Mouse (Mus musculus) erythroblast, embryonic 14.5 days (primary cell): ENCODE measurements around the gene Sorbs1. TPM values are rescaled to one million over a fixed set of nuclear protein-coding genes. Genes with fewer than 3 reads are reported as not detected.

ENCODE experiments used
- H3K27me3 ChIP-seq: 2 replicates; pipeline ENCODE4 v1.6.1; 2012; ENCODE audit warnings: inconsistent platforms; ENCODE audit not compliant: control insufficient read depth
- H3K36me3 ChIP-seq: 2 replicates; pipeline ENCODE4 v1.6.1; 2012; ENCODE audit warnings: mild to moderate bottlenecking, inconsistent platforms; ENCODE audit not compliant: control insufficient read depth
- H3K4me1 ChIP-seq: 2 replicates; pipeline ENCODE4 v1.6.1; 2012; ENCODE audit warnings: inconsistent platforms; ENCODE audit not compliant: control insufficient read depth
- H3K4me3 ChIP-seq: replicated peaks from 2 replicates; pipeline ENCODE3; 2012; ENCODE audit warnings: moderate library complexity, mild to moderate bottlenecking, inconsistent platforms
- H3K9me3 ChIP-seq: 2 replicates; pipeline ENCODE4 v1.6.1; 2012; ENCODE audit warnings: low read length, inconsistent platforms, mixed read lengths; ENCODE audit not compliant: control insufficient read depth
- GATA1 ChIP-seq: IDR thresholded peaks from 2 replicates; pipeline ENCODE4 v1.6.1; 2012; ENCODE audit warnings: low read length, inconsistent platforms, mixed read lengths
- TAL1 ChIP-seq: IDR thresholded peaks from 3 replicates; pipeline ENCODE4 v1.6.1; 2012; ENCODE audit warnings: low read length, inconsistent platforms, mixed read lengths
- polyA plus RNA-seq: library from polyadenylated mRNA; stranded (reverse); fragments of >175 nt; gene quantifications from 2 replicates; pipeline ENCODE4 v1.2.3, GENCODE M21; 2012

The Sorbs1 gene
- polyA plus RNA-seq, 1 experiment: 2.4 TPM

GRCm38 (mm10) chr19:40386916-40387315, 126.7 kb downstream of the Sorbs1 start:
- Histone ChIP-seq H3K9me3 (no peaks in the 10 kb centered on the region), H3K4me3 (no peak overlapping the region), H3K27me3 (no peaks in the 10 kb centered on the region), H3K4me1 (no peaks in the 10 kb centered on the region), H3K36me3 (peaks cover 49% of the 10 kb centered on the region)
- TF ChIP-seq GATA1 (no peak), TAL1 (no peak)

DNA sequence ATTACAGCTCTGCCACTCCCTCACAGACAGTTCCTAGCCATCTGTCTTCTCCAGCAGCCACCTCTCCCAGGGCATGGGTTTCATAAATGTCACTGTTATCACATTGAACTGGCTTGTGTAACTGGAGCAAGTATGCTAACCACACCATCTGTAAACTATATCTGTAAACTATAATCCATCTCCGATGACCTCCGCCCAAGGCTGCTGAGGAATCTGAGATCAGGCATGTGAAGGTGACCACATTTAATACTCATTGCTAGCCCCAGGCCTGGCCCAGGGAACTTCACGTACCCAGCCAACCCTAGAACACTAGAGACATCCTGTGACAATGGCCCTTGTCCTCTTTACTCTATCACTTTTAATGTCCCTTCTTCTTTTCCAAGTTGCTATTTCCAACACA, 128.2 kb downstream of the Sorbs1 start:
- TF ChIP-seq TAL1 (no peak), GATA1 (no peak)
- H3K9me3 ChIP-seq: no peaks in the 10 kb centered on the region

DNA sequence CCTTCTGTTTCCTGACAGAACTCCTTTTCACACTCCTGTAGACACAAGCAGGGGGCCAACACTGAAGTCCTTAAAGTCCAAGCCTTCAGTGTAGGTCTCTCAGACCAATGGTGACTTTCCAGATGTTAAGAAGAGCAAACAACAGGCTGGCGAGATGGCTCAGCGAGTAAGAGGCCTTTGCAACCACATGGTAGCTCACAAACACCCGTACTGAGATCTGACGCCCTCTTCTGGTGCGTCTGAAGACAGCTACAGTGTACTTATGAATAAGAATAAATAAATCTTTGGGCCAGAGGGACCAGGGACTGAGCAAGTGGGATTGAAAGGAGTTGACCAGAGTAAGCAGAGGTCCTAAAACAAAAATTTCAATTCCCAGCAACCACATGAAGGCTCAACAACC, 129.6 kb downstream of the Sorbs1 start:
- TF ChIP-seq TAL1 (no peak), GATA1 (no peak)
- H3K4me3 ChIP-seq: no peak overlapping the region
- H3K4me1 ChIP-seq: no peaks in the 10 kb centered on the region
- peaks cover 61% of the 10 kb centered on the region for H3K36me3 ChIP-seq
- no peaks in the 10 kb centered on the region for H3K27me3 ChIP-seq
- H3K9me3 ChIP-seq: no peaks in the 10 kb centered on the region

More for the DNA sequence above, 128.2 kb downstream of the Sorbs1 start:
- Histone ChIP-seq H3K4me1 (no peaks in the 10 kb centered on the region), H3K4me3 (no peak overlapping the region), H3K27me3 (no peaks in the 10 kb centered on the region), H3K36me3 (peaks cover 59% of the 10 kb centered on the region)

DNA sequence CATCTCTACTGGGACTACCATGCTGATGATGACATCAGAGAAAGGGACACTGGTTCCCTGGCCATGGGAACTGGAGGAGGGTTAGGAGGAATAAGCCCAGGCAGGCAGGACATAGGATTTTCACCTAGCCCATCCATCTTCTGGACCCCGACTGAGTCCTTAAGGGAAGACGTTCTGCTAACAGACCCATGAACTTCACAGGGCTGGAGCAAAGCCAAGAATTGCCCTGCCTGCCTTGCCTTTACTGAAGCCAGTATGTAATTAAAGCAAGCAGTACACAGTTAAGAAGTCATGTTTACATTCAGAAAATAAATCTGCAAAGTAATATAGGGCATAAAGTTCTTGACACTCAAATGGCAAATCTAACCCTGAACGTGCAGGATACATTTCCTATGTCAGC, 132.9 kb downstream of the Sorbs1 start:
- Histone ChIP-seq H3K27me3 (no peaks in the 10 kb centered on the region), H3K4me3 (no peak overlapping the region), H3K9me3 (no peaks in the 10 kb centered on the region), H3K36me3 (peaks cover 66% of the 10 kb centered on the region), H3K4me1 (no peaks in the 10 kb centered on the region)
- no peak for TF ChIP-seq GATA1
- no peak for TF ChIP-seq TAL1

DNA sequence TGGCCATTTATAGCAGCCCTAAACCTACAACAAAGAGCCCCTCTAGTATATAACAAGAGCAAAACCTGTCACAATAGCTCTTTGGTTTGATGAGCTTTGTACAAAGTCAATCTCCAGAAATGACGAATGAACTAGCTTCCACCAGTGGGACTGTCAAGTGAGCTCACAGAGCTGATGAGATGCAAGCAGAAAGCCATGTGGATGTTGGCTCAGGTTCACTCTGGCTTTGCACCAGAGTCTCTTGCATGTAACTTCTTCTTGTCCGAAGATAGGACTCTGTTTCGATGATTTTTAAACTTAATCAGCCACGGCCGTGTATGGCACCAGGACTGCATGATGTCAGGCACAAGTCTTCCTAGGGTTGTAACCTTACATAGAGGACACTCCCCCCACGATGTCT, 133.6 kb downstream of the Sorbs1 start:
- peaks cover 65% of the 10 kb centered on the region for H3K36me3 ChIP-seq
- no peaks in the 10 kb centered on the region for H3K27me3 ChIP-seq
- TF ChIP-seq TAL1: no peak
- TF ChIP-seq GATA1: no peak
- H3K4me1 ChIP-seq: no peaks in the 10 kb centered on the region
- H3K4me3 ChIP-seq: no peak overlapping the region
- no peaks in the 10 kb centered on the region for H3K9me3 ChIP-seq

DNA sequence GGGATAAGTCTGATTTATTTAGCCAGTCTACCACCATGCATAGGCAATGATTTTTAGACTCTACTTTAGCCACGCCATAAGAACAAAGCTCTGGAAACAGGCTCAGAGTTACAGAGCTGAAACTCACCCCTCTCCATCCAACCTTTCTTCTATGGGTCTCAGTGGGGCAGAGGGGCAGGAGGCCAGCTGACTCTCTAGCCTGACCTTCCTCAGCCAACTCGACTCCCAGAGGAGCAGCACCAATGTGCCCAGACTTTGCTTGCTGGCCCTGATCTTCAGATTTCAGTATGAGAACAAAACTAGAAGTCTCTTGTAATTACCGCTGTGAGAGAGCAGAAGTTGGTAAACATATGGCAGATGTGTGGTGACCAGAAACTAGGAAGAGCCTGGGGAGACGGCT, 134.5 kb downstream of the Sorbs1 start:
- Histone ChIP-seq H3K27me3 (no peaks in the 10 kb centered on the region), H3K9me3 (no peaks in the 10 kb centered on the region), H3K4me1 (no peaks in the 10 kb centered on the region), H3K36me3 (peaks cover 63% of the 10 kb centered on the region), H3K4me3 (no peak overlapping the region)
- TF ChIP-seq GATA1: no peak
- TF ChIP-seq TAL1: no peak

DNA sequence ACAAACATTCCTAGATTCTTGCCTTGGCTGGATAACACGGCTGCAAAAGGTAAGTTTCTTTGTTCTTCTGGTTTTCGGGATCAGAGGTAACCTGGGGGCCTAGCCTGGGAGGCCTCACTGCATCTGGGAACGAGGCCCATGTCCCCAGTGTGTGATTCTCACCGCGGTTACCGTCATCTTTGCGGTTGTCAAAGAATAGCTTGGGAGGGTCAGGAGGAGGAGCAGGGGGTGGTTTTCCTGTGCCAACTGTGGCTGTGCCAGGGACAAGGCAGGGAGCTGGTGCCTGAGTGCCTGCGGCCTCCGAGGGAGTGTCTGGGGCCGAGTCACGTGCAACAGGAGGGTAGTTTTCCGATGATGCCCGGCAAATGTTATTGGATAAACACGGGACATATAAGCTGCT, 135.9 kb downstream of the Sorbs1 start:
- Histone ChIP-seq H3K4me1 (no peaks in the 10 kb centered on the region), H3K4me3 (no peak overlapping the region), H3K27me3 (no peaks in the 10 kb centered on the region), H3K36me3 (peaks cover 73% of the 10 kb centered on the region), H3K9me3 (no peaks in the 10 kb centered on the region)
- TF ChIP-seq TAL1: no peak
- TF ChIP-seq GATA1: no peak

GRCm38 (mm10) chr19:40376566-40377281, 136.9 kb downstream of the Sorbs1 start:
- peaks cover 69% of the 10 kb centered on the region for H3K36me3 ChIP-seq
- no peaks in the 10 kb centered on the region for H3K9me3 ChIP-seq
- TF ChIP-seq GATA1 (no peak), TAL1 (no peak)

GRCm38 (mm10) chr19:40374720-40375119, 138.9 kb downstream of the Sorbs1 start:
- H3K36me3 ChIP-seq: peaks cover 66% of the 10 kb centered on the region
- H3K9me3 ChIP-seq: no peaks in the 10 kb centered on the region
- no peaks in the 10 kb centered on the region for H3K27me3 ChIP-seq
- peaks cover 2% of the 10 kb centered on the region; the same call in 1 of the 2 replicates for H3K4me1 ChIP-seq
- H3K4me3 ChIP-seq: no peak overlapping the region
- TF ChIP-seq GATA1: no peak
- no peak for TF ChIP-seq TAL1

More at GRCm38 (mm10) chr19:40376566-40377281, 136.9 kb downstream of the Sorbs1 start:
- Histone ChIP-seq H3K4me3 (no peak overlapping the region), H3K4me1 (no peaks in the 10 kb centered on the region), H3K27me3 (no peaks in the 10 kb centered on the region)
